Mouse (Mus musculus) CH12.LX (cell line): ENCODE measurements around the gene Reck.

ENCODE experiments used
- CTCF ChIP-seq, 2 experiments: IDR thresholded peaks in 1 of 2; conservative IDR thresholded peaks in 1 of 2; 2 replicates each; pipeline ENCODE4 v1.5.1; 2011 to 2012; ENCODE audit warnings: low read depth in 2 of 2, low read length in 2 of 2, improper control_type of control experiment in 1 of 2, inconsistent platforms in 1 of 2, mild to moderate bottlenecking in 1 of 2, moderate library complexity in 1 of 2
- E2F4 ChIP-seq: IDR thresholded peaks from 2 replicates; pipeline ENCODE4 v1.6.1; 2011; ENCODE audit warnings: low read depth, low read length, improper control_type of control experiment; ENCODE audit not compliant: insufficient replicate concordance
- JUND ChIP-seq: conservative IDR thresholded peaks from 2 replicates; pipeline ENCODE4 v1.6.1; 2011; ENCODE audit warnings: low read depth, low read length, improper control_type of control experiment
- MAX ChIP-seq: IDR thresholded peaks from 2 replicates; pipeline ENCODE4 v1.6.1; 2011; ENCODE audit warnings: low read length, improper control_type of control experiment
- MXI1 ChIP-seq: IDR thresholded peaks from 2 replicates; pipeline ENCODE4 v1.6.1; 2011; ENCODE audit warnings: mild to moderate bottlenecking, low read depth, low read length, improper control_type of control experiment
- POLR2A ChIP-seq: IDR thresholded peaks from 2 replicates; pipeline ENCODE4 v1.6.1; 2011; ENCODE audit warnings: low read depth, mild to moderate bottlenecking, improper control_type of control experiment, low read length
- RAD21 ChIP-seq: IDR thresholded peaks from 2 replicates; pipeline ENCODE4 v1.6.1; 2011; ENCODE audit warnings: low read depth, mild to moderate bottlenecking, low read length, improper control_type of control experiment, moderate library complexity
- USF2 ChIP-seq: conservative IDR thresholded peaks from 2 replicates; pipeline ENCODE4 v1.6.1; 2011; ENCODE audit warnings: low read depth, low read length, improper control_type of control experiment

GRCm38 (mm10) chr4:43971541-43972136 lies 96.3 kb downstream of the Reck start:
- no peak for TF ChIP-seq CTCF (conservative IDR thresholded peaks at IDR 0.05 in 1 of 2, IDR thresholded peaks at IDR 0.05 in 1 of 2; ENCODE audit: low read depth in 2 of 2, low read length in 2 of 2)
- no peak for TF ChIP-seq JUND
- no peak; the same call in 1 of the 2 replicates for TF ChIP-seq MXI1
- no peak; the same call in 1 of the 2 replicates for TF ChIP-seq POLR2A
- peak; percentile 73 for TF ChIP-seq MAX
- no peak for TF ChIP-seq RAD21
- no peak for TF ChIP-seq E2F4
- no peak for TF ChIP-seq USF2
